Mouse (Mus musculus) 416B (cell line): Measurements from ENCODE around the gene Olfr1466.

ENCODE experiments used
- DNase-seq: peaks from one replicate; pipeline ENCODE4 v3.0.0; 2011; ENCODE audit warnings: low read depth

Gene Olfr1466

DNA sequence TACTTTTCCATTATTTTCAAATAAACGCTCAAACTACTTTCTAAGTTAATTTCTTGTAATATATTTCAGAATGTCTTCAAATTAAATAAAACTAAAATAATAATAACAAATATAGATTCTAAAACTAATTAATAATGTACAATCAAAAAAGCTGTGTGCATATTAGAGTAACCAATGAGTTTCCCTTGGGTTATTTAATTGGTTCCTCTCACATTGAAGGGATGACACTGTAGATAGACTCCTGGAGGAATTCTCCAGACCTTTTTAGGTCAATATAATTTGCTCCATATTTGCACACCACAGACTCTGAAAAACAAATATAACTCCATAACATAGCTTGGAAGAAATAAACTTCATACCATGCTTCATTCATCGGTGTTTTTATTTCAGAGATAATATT is at the start of gene Olfr1466:
Olfr1466 (plus strand) TSS at position 301 of the 400 bp plus-strand sequence.
- no peak for DNase-seq

- no peak for DNase-seq
Observed at GRCm38 (mm10) chr19:13315441-13315840, 23.2 kb upstream of the Olfr1466 start, which contains the start of gene Olfr1465. Gene Olfr1465 (minus strand): TSS chr19:13315541.

- no peak for DNase-seq
Observed at GRCm38 (mm10) chr19:13361936-13362335, 23.3 kb downstream of the Olfr1466 start, which contains the start of gene Olfr1467. Gene Olfr1467 (plus strand): TSS chr19:13362236.
